Mouse (Mus musculus): ENCODE results near the gene Zfhx3. TPM values are rescaled to one million over a fixed set of nuclear protein-coding genes. Genes with fewer than 3 reads are reported as not detected.

Gene Zfhx3
- polyA plus RNA-seq, 1 experiment from 2014 or later: 27.5 TPM

- H3K27me3 ChIP-seq (ENCODE audit: control insufficient read depth, insufficient read depth, low read length): no peaks in the 10 kb centered on the region
- no peak overlapping the region for H3K4me3 ChIP-seq (ENCODE audit: low read depth, low read length)
- DNase-seq (ENCODE audit: low spot score) (peak; percentile 61), ATAC-seq (replicated peaks; ENCODE audit: insufficient number of reproducible peaks, low FRiP score, low TSS enrichment, low read depth) (peak; percentile 64; the same call in 1 of the 2 replicates)
- no peaks in the 10 kb centered on the region for H3K36me3 ChIP-seq (replicated peaks; ENCODE audit: control insufficient read depth, insufficient read depth, low read depth, low read length)
- H3K9ac ChIP-seq (replicated peaks; ENCODE audit: low read length): no peak overlapping the region
- no peaks in the 10 kb centered on the region for H3K9me3 ChIP-seq (replicated peaks; ENCODE audit: control insufficient read depth, low read length)
- H3K4me2 ChIP-seq (ENCODE audit: low read depth, low read length): no peak overlapping the region
- no peaks in the 10 kb centered on the region for H3K4me1 ChIP-seq (ENCODE audit: control insufficient read depth, insufficient read depth, low read length)
- 0 out of 2 replicates have a peak overlapping the region, but pooled peaks have one; percentile 30 for H3K27ac ChIP-seq (replicated peaks; ENCODE audit: low read depth, low read length)
- 49% methylated on average over 11 of the region's 11 CpGs for whole genome bisulfite sequencing
These were observed 611.5 kb downstream of the Zfhx3 start for GRCm38 (mm10) chr8:108553808-108554577.

- Histone ChIP-seq H3K27ac (replicated peaks; ENCODE audit: low read depth, low read length) (0 out of 2 replicates have a peak overlapping the region, but pooled peaks have one; percentile 10), H3K9ac (replicated peaks; ENCODE audit: low read length) (no peak overlapping the region), H3K36me3 (replicated peaks; ENCODE audit: control insufficient read depth, insufficient read depth, low read depth, low read length) (no peaks in the 10 kb centered on the region), H3K4me1 (ENCODE audit: control insufficient read depth, insufficient read depth, low read length) (no peaks in the 10 kb centered on the region), H3K27me3 (ENCODE audit: control insufficient read depth, insufficient read depth, low read length) (no peaks in the 10 kb centered on the region), H3K9me3 (replicated peaks; ENCODE audit: control insufficient read depth, low read length) (no peaks in the 10 kb centered on the region), H3K4me2 (ENCODE audit: low read depth, low read length) (no peak overlapping the region), H3K4me3 (ENCODE audit: low read depth, low read length) (no peak overlapping the region)
- DNase-seq (ENCODE audit: low spot score) (peak; percentile 55), ATAC-seq (replicated peaks; ENCODE audit: insufficient number of reproducible peaks, low FRiP score, low TSS enrichment, low read depth) (peak; percentile 60; the same call in 1 of the 2 replicates)
- 63% methylated on average over 12 of the region's 12 CpGs for WGBS
These were observed 612.3 kb downstream of the Zfhx3 start for GRCm38 (mm10) chr8:108554578-108555245.

DNA sequence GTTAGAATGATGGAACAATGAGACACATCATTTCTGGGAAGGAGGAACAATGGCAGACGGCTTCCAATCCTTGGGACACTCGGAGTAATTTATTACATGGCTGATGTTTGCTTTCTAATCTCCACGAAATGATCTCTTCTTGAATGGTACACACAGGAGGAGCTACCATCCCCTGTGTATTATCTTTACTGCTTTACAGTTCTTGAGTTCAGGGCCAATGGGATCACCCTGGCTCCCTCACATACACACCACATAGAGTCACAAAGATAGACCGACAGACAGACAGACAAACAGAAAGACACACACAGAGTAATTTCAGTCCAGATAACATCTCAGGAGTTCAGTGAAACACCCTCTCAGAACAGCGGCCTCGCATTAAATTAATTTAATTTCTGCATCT is 621.0 kb downstream of the Zfhx3 start:
- no peaks in the 10 kb centered on the region for H3K36me3 ChIP-seq (replicated peaks; ENCODE audit: control insufficient read depth, insufficient read depth, low read depth, low read length)
- no peaks in the 10 kb centered on the region for H3K4me1 ChIP-seq (ENCODE audit: control insufficient read depth, insufficient read depth, low read length)
- no peak for ATAC-seq (replicated peaks; ENCODE audit: insufficient number of reproducible peaks, low FRiP score, low TSS enrichment, low read depth)
- no peak for DNase-seq (ENCODE audit: low spot score)
- no peak overlapping the region for H3K9ac ChIP-seq (replicated peaks; ENCODE audit: low read length)
- no peaks in the 10 kb centered on the region for H3K27me3 ChIP-seq (ENCODE audit: control insufficient read depth, insufficient read depth, low read length)
- no peaks in the 10 kb centered on the region for H3K9me3 ChIP-seq (replicated peaks; ENCODE audit: control insufficient read depth, low read length)
- H3K27ac ChIP-seq (replicated peaks; ENCODE audit: low read depth, low read length): no peak overlapping the region
- WGBS: 90% methylated on average over 6 of the region's 6 CpGs
- no peak overlapping the region for H3K4me3 ChIP-seq (ENCODE audit: low read depth, low read length)
- no peak overlapping the region for H3K4me2 ChIP-seq (ENCODE audit: low read depth, low read length)

GRCm38 (mm10) chr8:108563934-108564564 is 621.6 kb downstream of the Zfhx3 start:
- no peak overlapping the region for H3K27ac ChIP-seq (replicated peaks; ENCODE audit: low read depth, low read length)
- no peak for DNase-seq (ENCODE audit: low spot score)
- H3K36me3 ChIP-seq (replicated peaks; ENCODE audit: control insufficient read depth, insufficient read depth, low read depth, low read length): no peaks in the 10 kb centered on the region
- no peaks in the 10 kb centered on the region for H3K4me1 ChIP-seq (ENCODE audit: control insufficient read depth, insufficient read depth, low read length)
- no peaks in the 10 kb centered on the region for H3K27me3 ChIP-seq (ENCODE audit: control insufficient read depth, insufficient read depth, low read length)
- H3K9me3 ChIP-seq (replicated peaks; ENCODE audit: control insufficient read depth, low read length): no peaks in the 10 kb centered on the region
- WGBS: 85% methylated on average over 7 of the region's 7 CpGs
- no peak overlapping the region for H3K9ac ChIP-seq (replicated peaks; ENCODE audit: low read length)
- no peak overlapping the region for H3K4me2 ChIP-seq (ENCODE audit: low read depth, low read length)
- no peak overlapping the region for H3K4me3 ChIP-seq (ENCODE audit: low read depth, low read length)
- no peak for ATAC-seq (replicated peaks; ENCODE audit: insufficient number of reproducible peaks, low FRiP score, low TSS enrichment, low read depth)

GRCm38 (mm10) chr8:108566035-108566434 is 623.6 kb downstream of the Zfhx3 start:
- DNase-seq (ENCODE audit: low spot score): no peak
- no peak overlapping the region for H3K9ac ChIP-seq (replicated peaks; ENCODE audit: low read length)

DNA sequence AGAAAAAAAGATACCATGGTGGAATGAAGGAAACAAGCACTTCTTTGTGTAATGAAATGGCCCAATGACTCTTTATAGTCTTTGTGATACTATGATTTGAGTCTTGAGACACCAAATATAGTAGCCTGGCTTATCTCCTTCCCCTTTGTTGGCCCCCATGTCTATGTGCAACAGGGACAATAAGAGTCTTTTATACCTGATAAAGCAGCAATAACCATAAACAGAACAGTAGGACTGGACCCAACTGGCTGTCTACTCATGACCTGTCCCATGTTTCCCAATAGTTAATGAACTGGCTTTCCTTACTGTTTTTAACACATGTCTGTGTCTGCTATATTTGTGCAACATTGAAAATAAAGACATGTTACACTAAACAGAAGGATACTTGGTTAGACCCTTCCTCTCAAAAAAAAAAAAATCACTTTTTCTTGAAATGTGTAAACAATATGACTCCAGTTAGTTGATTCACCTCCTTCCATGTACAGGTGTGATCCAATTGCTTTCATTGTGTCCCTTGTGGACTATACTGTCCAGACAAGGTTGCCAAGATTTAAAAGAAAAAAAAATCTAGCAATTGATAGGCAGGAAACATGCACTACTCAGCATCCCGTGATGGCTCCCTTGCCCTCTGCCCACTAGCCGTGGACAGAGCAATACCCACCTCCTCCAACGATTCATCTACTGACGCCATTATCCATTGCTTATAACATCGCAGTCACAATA is 631.0 kb downstream of the Zfhx3 start:
- Histone ChIP-seq H3K27ac (replicated peaks; ENCODE audit: low read depth, low read length) (no peak overlapping the region), H3K4me3 (ENCODE audit: low read depth, low read length) (no peak overlapping the region), H3K36me3 (replicated peaks; ENCODE audit: control insufficient read depth, insufficient read depth, low read depth, low read length) (no peaks in the 10 kb centered on the region), H3K4me2 (ENCODE audit: low read depth, low read length) (no peak overlapping the region), H3K9ac (replicated peaks; ENCODE audit: low read length) (no peak overlapping the region), H3K4me1 (ENCODE audit: control insufficient read depth, insufficient read depth, low read length) (no peaks in the 10 kb centered on the region), H3K9me3 (replicated peaks; ENCODE audit: control insufficient read depth, low read length) (no peaks in the 10 kb centered on the region), H3K27me3 (ENCODE audit: control insufficient read depth, insufficient read depth, low read length) (no peaks in the 10 kb centered on the region)
- ATAC-seq (replicated peaks; ENCODE audit: insufficient number of reproducible peaks, low FRiP score, low TSS enrichment, low read depth) (no peak), DNase-seq (ENCODE audit: low spot score) (no peak)
- 86% methylated on average over 5 of the region's 5 CpGs for WGBS

More at GRCm38 (mm10) chr8:108566035-108566434, 623.6 kb downstream of the Zfhx3 start:
- Histone ChIP-seq H3K4me1 (ENCODE audit: control insufficient read depth, insufficient read depth, low read length) (no peaks in the 10 kb centered on the region), H3K27ac (replicated peaks; ENCODE audit: low read depth, low read length) (no peak overlapping the region), H3K9me3 (replicated peaks; ENCODE audit: control insufficient read depth, low read length) (no peaks in the 10 kb centered on the region), H3K4me3 (ENCODE audit: low read depth, low read length) (no peak overlapping the region), H3K36me3 (replicated peaks; ENCODE audit: control insufficient read depth, insufficient read depth, low read depth, low read length) (no peaks in the 10 kb centered on the region), H3K27me3 (ENCODE audit: control insufficient read depth, insufficient read depth, low read length) (no peaks in the 10 kb centered on the region), H3K4me2 (ENCODE audit: low read depth, low read length) (no peak overlapping the region)
- no peak for ATAC-seq (replicated peaks; ENCODE audit: insufficient number of reproducible peaks, low FRiP score, low TSS enrichment, low read depth)
- WGBS: 79% methylated on average over 12 of the region's 12 CpGs

DNA sequence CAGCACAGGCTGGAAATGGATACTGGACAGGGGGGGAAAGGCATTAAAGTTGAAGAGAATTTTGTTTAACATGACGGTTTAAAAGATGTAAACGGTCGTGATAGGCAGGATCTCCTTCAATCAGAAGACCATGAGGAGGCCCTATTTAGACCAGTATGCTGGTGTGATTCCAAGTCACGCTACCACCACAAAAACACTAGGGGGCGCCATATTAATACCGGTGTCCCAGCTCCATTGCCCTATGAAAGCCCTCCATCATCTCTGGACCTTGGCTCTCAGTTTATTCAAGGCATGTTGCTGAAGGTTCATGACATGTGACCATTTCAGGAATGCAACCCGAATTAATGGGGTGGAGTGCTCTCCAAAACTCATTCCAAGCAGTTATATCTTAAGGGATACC is 631.7 kb downstream of the Zfhx3 start:
- no peaks in the 10 kb centered on the region for H3K4me1 ChIP-seq (ENCODE audit: control insufficient read depth, insufficient read depth, low read length)
- ATAC-seq (replicated peaks; ENCODE audit: insufficient number of reproducible peaks, low FRiP score, low TSS enrichment, low read depth) (no peak), DNase-seq (ENCODE audit: low spot score) (peak; percentile 56)
- H3K27me3 ChIP-seq (ENCODE audit: control insufficient read depth, insufficient read depth, low read length): no peaks in the 10 kb centered on the region
- H3K4me3 ChIP-seq (ENCODE audit: low read depth, low read length): no peak overlapping the region
- WGBS: 28% methylated on average over 7 of the region's 7 CpGs
- H3K9ac ChIP-seq (replicated peaks; ENCODE audit: low read length): no peak overlapping the region
- no peaks in the 10 kb centered on the region for H3K9me3 ChIP-seq (replicated peaks; ENCODE audit: control insufficient read depth, low read length)
- H3K36me3 ChIP-seq (replicated peaks; ENCODE audit: control insufficient read depth, insufficient read depth, low read depth, low read length): no peaks in the 10 kb centered on the region
- H3K27ac ChIP-seq (replicated peaks; ENCODE audit: low read depth, low read length): no peak overlapping the region
- no peak overlapping the region for H3K4me2 ChIP-seq (ENCODE audit: low read depth, low read length)

Data from embryonic facial prominence, embryonic 11.5 days (tissue).